Mouse (Mus musculus): ENCODE measurements around the gene Csmd2. TPM values are rescaled to one million over a fixed set of nuclear protein-coding genes. Genes with fewer than 3 reads are reported as not detected.
A peak's percentile ranks its signal among the peaks of the same experiment; 100 is the strongest.

The Csmd2 gene
- polyA plus RNA-seq, 1 experiment: not detected

DNA sequence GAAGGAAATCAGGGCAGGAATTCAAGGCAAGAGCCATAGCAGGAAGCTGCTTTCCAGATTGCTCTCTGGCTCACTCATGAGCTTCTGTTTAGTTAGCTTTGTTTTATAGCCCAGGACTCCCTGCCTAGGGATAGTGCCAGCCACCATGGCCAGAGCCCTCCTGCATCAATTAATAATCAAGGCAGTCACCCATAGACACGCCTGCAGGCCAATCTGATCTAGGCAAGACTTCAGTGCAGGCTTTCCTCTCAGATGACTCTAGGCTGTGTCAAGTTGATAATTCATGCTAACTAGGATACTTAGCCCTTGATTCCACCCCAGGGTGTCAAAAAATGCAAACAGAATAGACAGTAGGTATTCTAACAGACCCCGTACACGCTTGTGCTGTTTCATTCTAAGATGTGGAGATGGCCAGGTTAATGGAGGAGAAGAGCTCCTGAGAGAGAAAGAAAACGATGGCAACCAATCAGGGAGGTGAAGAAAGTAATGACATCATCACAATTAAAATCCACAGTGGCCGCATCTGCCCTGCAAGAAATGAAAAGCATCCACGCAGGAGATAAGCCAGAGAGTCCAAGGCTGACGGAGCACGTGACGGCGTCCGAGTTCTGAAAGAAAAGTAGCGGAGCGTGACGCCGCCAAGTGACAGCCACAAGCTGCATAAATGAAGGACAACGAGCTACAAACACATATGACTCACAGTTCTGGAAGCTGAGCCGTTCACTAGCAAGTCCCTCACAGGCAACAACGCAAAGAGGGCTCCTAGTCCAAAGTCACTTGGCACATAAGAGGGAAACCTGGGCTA, 440.8 kb downstream of the Csmd2 start:
- TF ChIP-seq POLR2A (IDR thresholded peaks at IDR 0.05; ENCODE audit: borderline replicate concordance, extremely low read depth, low read depth, low read length) (no peak), CTCF (IDR thresholded peaks at IDR 0.05; ENCODE audit: insufficient read depth, low read length) (no peak)
- no peaks in the 10 kb centered on the region; the same call in 1 of the 2 replicates for H3K4me1 ChIP-seq (ENCODE audit: control insufficient read depth, insufficient read depth, low read length)
- H3K4me3 ChIP-seq (replicated peaks; ENCODE audit: extremely low read depth, low read depth, low read length): no peak overlapping the region
- peak; percentile 26 for DNase-seq
- 55% methylated on average over 18 of the region's 18 CpGs for WGBS

GRCm38 (mm10) chr4:128429591-128429990, 441.9 kb downstream of the Csmd2 start:
- Histone ChIP-seq H3K4me1 (ENCODE audit: control insufficient read depth, insufficient read depth, low read length) (no peaks in the 10 kb centered on the region; the same call in 1 of the 2 replicates), H3K4me3 (replicated peaks; ENCODE audit: extremely low read depth, low read depth, low read length) (no peak overlapping the region)
- no peak for TF ChIP-seq POLR2A (IDR thresholded peaks at IDR 0.05; ENCODE audit: borderline replicate concordance, extremely low read depth, low read depth, low read length)
- no peak for DNase-seq
- WGBS: 70% methylated on average over 8 of the region's 8 CpGs

GRCm38 (mm10) chr4:128440550-128440949, 452.9 kb downstream of the Csmd2 start:
- 82% methylated on average over 6 of the region's 6 CpGs for WGBS
- H3K4me3 ChIP-seq (replicated peaks; ENCODE audit: extremely low read depth, low read depth, low read length): no peak overlapping the region
- TF ChIP-seq CTCF (IDR thresholded peaks at IDR 0.05; ENCODE audit: insufficient read depth, low read length) (no peak), POLR2A (IDR thresholded peaks at IDR 0.05; ENCODE audit: borderline replicate concordance, extremely low read depth, low read depth, low read length) (no peak)
- no peaks in the 10 kb centered on the region for H3K4me1 ChIP-seq (ENCODE audit: control insufficient read depth, insufficient read depth, low read length)
- DNase-seq: no peak

GRCm38 (mm10) chr4:128441228-128441627, 453.6 kb downstream of the Csmd2 start:
- 72% methylated on average over 2 of the region's 2 CpGs for WGBS
- Histone ChIP-seq H3K4me1 (ENCODE audit: control insufficient read depth, insufficient read depth, low read length) (no peaks in the 10 kb centered on the region), H3K4me3 (replicated peaks; ENCODE audit: extremely low read depth, low read depth, low read length) (no peak overlapping the region)
- no peak for TF ChIP-seq POLR2A (IDR thresholded peaks at IDR 0.05; ENCODE audit: borderline replicate concordance, extremely low read depth, low read depth, low read length)
- DNase-seq: no peak

DNA sequence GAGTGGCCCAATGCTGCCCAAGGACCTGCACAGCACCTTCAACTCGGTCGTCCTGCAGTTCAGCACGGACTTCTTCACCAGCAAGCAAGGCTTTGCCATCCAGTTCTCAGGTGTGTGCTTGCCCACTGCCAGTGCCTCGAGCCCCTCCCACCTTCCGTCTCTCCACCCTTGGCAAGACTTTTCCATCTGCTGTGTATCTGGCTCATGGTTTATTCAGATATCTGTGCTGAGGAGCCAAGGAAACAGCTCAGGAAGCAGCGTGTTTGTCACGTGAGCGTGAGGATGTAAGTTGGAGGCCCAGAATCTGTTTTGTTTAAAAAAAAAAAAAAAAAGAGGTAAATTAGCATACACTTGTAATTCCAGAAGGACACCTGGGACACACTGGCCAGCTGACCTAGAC, 455.1 kb downstream of the Csmd2 start:
- Histone ChIP-seq H3K4me1 (ENCODE audit: control insufficient read depth, insufficient read depth, low read length) (no peaks in the 10 kb centered on the region), H3K4me3 (replicated peaks; ENCODE audit: extremely low read depth, low read depth, low read length) (no peak overlapping the region)
- WGBS: 62% methylated on average over 8 of the region's 8 CpGs
- TF ChIP-seq POLR2A (IDR thresholded peaks at IDR 0.05; ENCODE audit: borderline replicate concordance, extremely low read depth, low read depth, low read length): no peak
- TF ChIP-seq CTCF (IDR thresholded peaks at IDR 0.05; ENCODE audit: insufficient read depth, low read length): no peak
- no peak for DNase-seq

GRCm38 (mm10) chr4:128445514-128446260, 458.0 kb downstream of the Csmd2 start:
- Histone ChIP-seq H3K4me1 (ENCODE audit: control insufficient read depth, insufficient read depth, low read length) (no peaks in the 10 kb centered on the region), H3K4me3 (replicated peaks; ENCODE audit: extremely low read depth, low read depth, low read length) (no peak overlapping the region)
- no peak for DNase-seq
- 51% methylated on average over 15 of the region's 15 CpGs for WGBS
- TF ChIP-seq POLR2A (IDR thresholded peaks at IDR 0.05; ENCODE audit: borderline replicate concordance, extremely low read depth, low read depth, low read length) (no peak), CTCF (IDR thresholded peaks at IDR 0.05; ENCODE audit: insufficient read depth, low read length) (no peak)

- WGBS: 77% methylated on average over 12 of the region's 12 CpGs
- no peaks in the 10 kb centered on the region for H3K4me1 ChIP-seq (ENCODE audit: control insufficient read depth, insufficient read depth, low read length)
- no peak for DNase-seq
- TF ChIP-seq POLR2A (IDR thresholded peaks at IDR 0.05; ENCODE audit: borderline replicate concordance, extremely low read depth, low read depth, low read length) (no peak), CTCF (IDR thresholded peaks at IDR 0.05; ENCODE audit: insufficient read depth, low read length) (no peak)
- no peak overlapping the region for H3K4me3 ChIP-seq (replicated peaks; ENCODE audit: extremely low read depth, low read depth, low read length)
Observed at GRCm38 (mm10) chr4:128448831-128449431, 461.3 kb downstream of the Csmd2 start.

- DNase-seq: no peak
- no peak for TF ChIP-seq POLR2A (IDR thresholded peaks at IDR 0.05; ENCODE audit: borderline replicate concordance, extremely low read depth, low read depth, low read length)
- no peak for TF ChIP-seq CTCF (IDR thresholded peaks at IDR 0.05; ENCODE audit: insufficient read depth, low read length)
- H3K4me3 ChIP-seq (replicated peaks; ENCODE audit: extremely low read depth, low read depth, low read length): no peak overlapping the region
- H3K4me1 ChIP-seq (ENCODE audit: control insufficient read depth, insufficient read depth, low read length): no peaks in the 10 kb centered on the region
- 81% methylated on average over 8 of the region's 8 CpGs for WGBS
Observed at GRCm38 (mm10) chr4:128450137-128450536, 462.5 kb downstream of the Csmd2 start.

DNA sequence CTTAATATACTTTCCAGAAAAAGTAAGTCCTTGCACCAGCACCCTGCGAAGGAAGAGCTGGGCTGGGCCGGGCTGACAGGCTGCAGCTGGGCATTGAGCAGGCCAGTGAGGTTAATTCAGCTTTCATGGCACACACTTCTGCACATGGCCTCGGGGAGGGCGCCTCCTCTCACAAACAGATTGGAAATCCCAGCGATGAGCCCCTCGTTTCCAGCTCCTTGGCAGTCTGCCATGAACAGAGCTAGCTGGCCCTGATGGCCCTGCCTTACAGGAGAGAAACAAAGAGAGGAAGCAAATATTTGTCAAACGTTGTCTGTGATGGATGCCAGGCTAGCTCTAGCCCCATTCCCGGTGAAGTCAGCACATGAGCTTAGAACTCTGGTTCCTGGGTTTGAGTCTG, 463.3 kb downstream of the Csmd2 start:
- peak; percentile 18 for DNase-seq
- Histone ChIP-seq H3K4me1 (ENCODE audit: control insufficient read depth, insufficient read depth, low read length) (no peaks in the 10 kb centered on the region), H3K4me3 (replicated peaks; ENCODE audit: extremely low read depth, low read depth, low read length) (no peak overlapping the region)
- 17% methylated on average over 8 of the region's 8 CpGs for WGBS
- no peak for TF ChIP-seq POLR2A (IDR thresholded peaks at IDR 0.05; ENCODE audit: borderline replicate concordance, extremely low read depth, low read depth, low read length)
- no peak for TF ChIP-seq CTCF (IDR thresholded peaks at IDR 0.05; ENCODE audit: insufficient read depth, low read length)

Data from lung, adult 2 months (tissue).